Mouse (Mus musculus) hindbrain, postnatal 0 days (tissue): ENCODE measurements at regions not wholly inside any gene's neighbourhood (a gene's known extent, or its start where the extent isn't known, plus 50 kb on each side); places are given as distances from the start of the nearest gene placed in this dataset.

Source experiments
- ATAC-seq: fragments of 200-750 bp; cut with Nextera tagmentation; 2 replicates; pipeline ENCODE4 v1.8.0; 2017; ENCODE audit warnings: mild to moderate bottlenecking, moderate TSS enrichment, moderate library complexity
- DNase-seq: peaks from one replicate; pipeline ENCODE4 v3.0.0-alpha.2; 2015; ENCODE audit warnings: low spot score
- H3K27ac ChIP-seq: fragments of 300-500 bp; sonication (generic); 2 replicates; pipeline ENCODE4 v1.5.1; 2014; ENCODE audit warnings: mild to moderate bottlenecking
- H3K27me3 ChIP-seq: fragments of 300-500 bp; sonication (generic); 2 replicates; pipeline ENCODE4 v1.6.1; 2014; ENCODE audit warnings: low read length, mixed read lengths; ENCODE audit not compliant: insufficient read depth
- H3K36me3 ChIP-seq: fragments of 300-500 bp; sonication (generic); 2 replicates; pipeline ENCODE4 v1.6.1; 2014; ENCODE audit warnings: low read length, mixed read lengths; ENCODE audit not compliant: insufficient read depth
- H3K4me1 ChIP-seq: fragments of 300-500 bp; sonication (generic); 2 replicates; pipeline ENCODE4 v1.6.1; 2014; ENCODE audit warnings: antibody characterized with exemption, low read length, mixed read lengths; ENCODE audit not compliant: insufficient read depth
- H3K4me2 ChIP-seq: fragments of 300-500 bp; sonication (generic); 2 replicates; pipeline ENCODE4 v1.6.1; 2014; ENCODE audit warnings: low read depth, mild to moderate bottlenecking, low read length, moderate library complexity, mixed read lengths
- H3K4me3 ChIP-seq: fragments of 300-500 bp; sonication (generic); 2 replicates; pipeline ENCODE4 v1.5.1; 2014; ENCODE audit warnings: low read length
- H3K9ac ChIP-seq: fragments of 300-500 bp; sonication (generic); replicated peaks from 2 replicates; pipeline ENCODE4 v1.6.1; 2014; ENCODE audit warnings: mild to moderate bottlenecking, low read length, moderate library complexity, mixed read lengths
- H3K9me3 ChIP-seq: fragments of 300-500 bp; sonication (generic); 2 replicates; pipeline ENCODE4 v1.6.1; 2016; ENCODE audit warnings: low read length, mixed read lengths
- CTCF ChIP-seq: IDR thresholded peaks from 2 replicates; pipeline ENCODE4 v1.5.1; 2016; ENCODE audit warnings: antibody characterized with exemption, control low read depth, low read depth
- WGBS: fragments of 180-500 bp; shearing (Covaris S2); extraction: QIAGEN DNeasy Blood & Tissue Kit; methylation state at CpG from one replicate; pipeline ENCODE4 v1.1.7; 2014; 5-methylcytosine and 5-hydroxymethylcytosine counted together

GRCm38 (mm10) chr16:86090175-86090574, 188.5 kb upstream of the Adamts5 start:
- no peaks in the 10 kb centered on the region for H3K27me3 ChIP-seq
- no peak overlapping the region for H3K4me3 ChIP-seq
- no peaks in the 10 kb centered on the region for H3K36me3 ChIP-seq
- no peaks in the 10 kb centered on the region for H3K4me1 ChIP-seq
- 91% methylated on average over 6 of the region's 6 CpGs for WGBS
- TF ChIP-seq CTCF: no peak
- no peak overlapping the region for H3K27ac ChIP-seq
- H3K9me3 ChIP-seq: no peaks in the 10 kb centered on the region
- ATAC-seq: no peak
- H3K4me2 ChIP-seq: no peak overlapping the region
- no peak overlapping the region for H3K9ac ChIP-seq
- DNase-seq: no peak

DNA sequence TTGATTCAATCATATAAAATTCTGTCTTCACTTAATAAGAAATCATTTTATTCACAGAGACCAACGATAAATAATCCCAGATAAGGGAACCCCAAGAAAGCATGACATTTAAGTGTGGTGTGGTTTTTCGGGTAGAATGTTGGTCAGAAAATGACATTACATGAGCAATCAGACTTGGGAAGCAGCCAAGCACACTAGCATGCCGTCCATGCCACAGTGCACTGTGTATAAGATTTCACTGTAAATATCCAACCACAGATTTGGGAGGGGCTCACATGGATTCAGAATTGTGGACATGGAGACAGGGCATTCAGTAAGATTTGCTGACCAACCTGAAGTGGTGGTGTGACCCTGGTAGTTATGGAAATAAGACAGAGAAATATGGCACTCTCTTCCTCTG, 185.8 kb upstream of the Adamts5 start:
- Histone ChIP-seq H3K4me2 (no peak overlapping the region), H3K4me3 (no peak overlapping the region), H3K27me3 (no peaks in the 10 kb centered on the region), H3K27ac (no peak overlapping the region), H3K9me3 (no peaks in the 10 kb centered on the region), H3K9ac (no peak overlapping the region), H3K36me3 (no peaks in the 10 kb centered on the region), H3K4me1 (no peaks in the 10 kb centered on the region)
- no peak for ATAC-seq
- 86% methylated on average over 3 of the region's 3 CpGs for WGBS
- no peak for TF ChIP-seq CTCF
- DNase-seq: no peak

DNA sequence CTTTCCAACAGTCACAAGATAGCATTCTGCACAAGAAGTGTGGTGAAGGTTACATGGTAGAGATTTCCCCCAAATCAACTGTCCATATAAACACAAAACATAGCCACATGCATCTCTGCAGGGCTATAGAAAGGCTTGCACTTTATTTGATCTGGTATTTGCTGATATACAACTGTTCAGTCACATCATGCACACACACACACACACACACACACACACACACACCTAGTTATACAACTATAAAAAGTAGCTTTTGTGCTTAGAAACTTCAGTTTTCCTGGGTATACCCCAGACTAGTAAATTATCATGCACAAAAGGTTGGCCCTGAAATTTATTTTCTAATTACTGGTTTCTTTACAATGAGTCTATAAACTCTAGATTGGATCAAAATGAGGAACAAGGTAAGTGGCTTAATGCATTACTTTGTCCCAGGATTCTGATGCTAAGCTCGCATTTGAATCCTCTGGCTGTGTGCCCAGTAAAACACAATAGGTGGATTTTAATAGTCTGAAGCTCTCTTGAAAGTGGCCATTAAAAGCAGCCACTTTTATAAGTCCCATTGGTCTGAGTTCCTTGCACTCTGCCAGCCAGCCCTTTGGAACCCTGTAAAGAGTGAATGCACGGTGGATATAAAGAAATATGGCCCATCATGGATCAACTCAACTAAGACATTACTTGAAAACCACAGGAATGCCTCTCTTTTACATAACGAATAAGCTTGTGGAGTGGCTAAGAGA, 166.2 kb upstream of the Adamts5 start:
- 41% methylated on average over 3 of the region's 3 CpGs for WGBS
- Histone ChIP-seq H3K4me3 (no peak overlapping the region), H3K36me3 (no peaks in the 10 kb centered on the region), H3K27me3 (no peaks in the 10 kb centered on the region), H3K9ac (no peak overlapping the region), H3K9me3 (no peaks in the 10 kb centered on the region), H3K4me1 (no peaks in the 10 kb centered on the region), H3K4me2 (no peak overlapping the region), H3K27ac (no peak overlapping the region)
- DNase-seq (peak; percentile 4), ATAC-seq (no peak)
- no peak for TF ChIP-seq CTCF

DNA sequence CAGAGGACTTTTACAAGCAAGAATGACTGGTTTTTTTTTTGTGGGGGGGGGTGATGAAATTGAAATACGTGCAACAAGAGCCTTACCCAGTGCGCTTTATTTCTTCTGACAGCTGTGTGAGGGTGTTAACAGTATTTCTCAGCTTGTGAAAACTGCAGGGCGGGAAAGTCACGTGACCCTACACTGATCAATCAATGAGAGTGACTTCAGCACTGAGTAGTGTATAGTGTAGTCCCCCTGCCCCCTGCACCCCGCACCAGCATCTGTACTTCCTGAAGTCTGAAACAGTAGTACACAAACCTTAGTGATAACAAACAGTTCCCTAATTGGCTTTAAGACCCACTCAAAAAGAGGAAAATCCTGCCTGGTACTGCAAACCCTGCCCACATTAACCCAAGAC, 158.5 kb upstream of the Adamts5 start:
- Histone ChIP-seq H3K27ac (no peak overlapping the region), H3K4me1 (no peaks in the 10 kb centered on the region), H3K36me3 (no peaks in the 10 kb centered on the region), H3K9ac (no peak overlapping the region), H3K9me3 (no peaks in the 10 kb centered on the region), H3K4me3 (no peak overlapping the region), H3K4me2 (no peak overlapping the region), H3K27me3 (no peaks in the 10 kb centered on the region)
- TF ChIP-seq CTCF: no peak
- DNase-seq (no peak), ATAC-seq (no peak)
- WGBS: 76% methylated on average over 5 of the region's 5 CpGs

GRCm38 (mm10) chr16:86044695-86045094, 143.1 kb upstream of the Adamts5 start:
- no peak for TF ChIP-seq CTCF
- Histone ChIP-seq H3K27me3 (no peaks in the 10 kb centered on the region), H3K4me1 (no peaks in the 10 kb centered on the region), H3K9me3 (no peaks in the 10 kb centered on the region), H3K4me2 (no peak overlapping the region), H3K27ac (no peak overlapping the region), H3K36me3 (no peaks in the 10 kb centered on the region), H3K4me3 (no peak overlapping the region), H3K9ac (no peak overlapping the region)
- ATAC-seq (no peak), DNase-seq (no peak)
- 92% methylated on average over 2 of the region's 2 CpGs for WGBS

DNA sequence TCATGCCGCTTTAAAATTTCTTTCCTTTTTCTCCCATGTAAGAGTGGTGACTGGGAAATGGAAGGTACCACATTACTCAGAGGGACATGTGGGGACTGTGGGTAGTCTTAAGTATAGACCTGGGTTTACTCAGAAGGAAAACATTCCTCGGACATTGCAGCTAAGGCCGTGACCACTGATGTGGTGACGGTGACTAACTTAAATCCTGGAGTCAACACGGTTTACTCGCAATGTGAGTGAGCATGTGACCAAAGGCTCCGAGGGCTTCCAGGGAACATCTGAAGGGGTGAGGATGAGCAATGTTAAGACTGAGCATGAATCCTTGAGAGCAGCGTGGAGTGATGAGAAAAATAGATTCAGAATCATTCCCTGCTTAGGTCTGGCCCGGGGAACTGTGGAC, 133.1 kb upstream of the Adamts5 start:
- Histone ChIP-seq H3K4me2 (no peak overlapping the region), H3K9me3 (no peaks in the 10 kb centered on the region), H3K36me3 (no peaks in the 10 kb centered on the region), H3K4me3 (no peak overlapping the region), H3K27me3 (no peaks in the 10 kb centered on the region), H3K27ac (no peak overlapping the region), H3K9ac (no peak overlapping the region), H3K4me1 (no peaks in the 10 kb centered on the region)
- 94% methylated on average over 9 of the region's 9 CpGs for WGBS
- TF ChIP-seq CTCF: no peak
- DNase-seq (no peak), ATAC-seq (no peak)

DNA sequence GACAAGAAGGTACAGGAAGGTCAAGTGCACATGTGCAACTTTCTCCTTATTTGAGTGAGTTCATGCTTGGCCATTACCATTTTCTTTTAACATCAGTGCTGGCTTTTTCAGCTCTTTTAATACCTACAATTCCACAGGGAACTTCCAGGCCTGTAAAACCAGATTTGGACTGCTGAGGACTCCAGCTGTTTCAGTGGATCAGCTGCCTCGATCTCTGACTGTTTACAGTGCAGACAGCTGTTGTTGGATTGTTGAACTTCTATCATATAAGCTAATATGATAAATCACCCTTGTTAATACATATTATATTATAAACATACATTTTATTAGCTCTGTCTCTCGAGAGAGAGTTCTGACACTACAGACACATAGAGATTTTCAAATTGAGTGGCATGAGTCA, 126.1 kb upstream of the Adamts5 start:
- TF ChIP-seq CTCF: no peak
- H3K36me3 ChIP-seq: no peaks in the 10 kb centered on the region
- no peak overlapping the region for H3K27ac ChIP-seq
- no peaks in the 10 kb centered on the region for H3K27me3 ChIP-seq
- H3K4me2 ChIP-seq: no peak overlapping the region
- DNase-seq (no peak), ATAC-seq (no peak)
- no peak overlapping the region for H3K4me3 ChIP-seq
- H3K4me1 ChIP-seq: no peaks in the 10 kb centered on the region
- H3K9me3 ChIP-seq: no peaks in the 10 kb centered on the region
- H3K9ac ChIP-seq: no peak overlapping the region
- WGBS: 70% methylated on average over 2 of the region's 2 CpGs
